Mouse (Mus musculus) stomach, embryonic 15.5 days (tissue): ENCODE data around the gene Zmynd11. TPM values are rescaled to one million over a fixed set of nuclear protein-coding genes. Genes with fewer than 3 reads are reported as not detected.

Source experiments
- ATAC-seq: fragments of 200-750 bp; cut with Nextera tagmentation; 2 replicates; pipeline ENCODE4 v1.8.0; 2017; ENCODE audit warnings: low read depth, moderate number of reproducible peaks, moderate TSS enrichment; ENCODE audit not compliant: insufficient read depth, low FRiP score
- H3K27ac ChIP-seq: fragments of 300-500 bp; sonication (generic); 2 replicates; pipeline ENCODE4 v1.5.1; 2015; ENCODE audit warnings: mild to moderate bottlenecking, inconsistent platforms
- H3K27me3 ChIP-seq: fragments of 300-500 bp; sonication (generic); replicated peaks from 2 replicates; pipeline ENCODE4 v1.6.1; 2015; ENCODE audit warnings: inconsistent platforms
- H3K36me3 ChIP-seq: fragments of 300-500 bp; sonication (generic); 2 replicates; pipeline ENCODE4 v1.6.1; 2015; ENCODE audit warnings: inconsistent platforms
- H3K4me1 ChIP-seq: fragments of 300-500 bp; sonication (generic); 2 replicates; pipeline ENCODE4 v1.6.1; 2015; ENCODE audit warnings: inconsistent platforms
- H3K4me2 ChIP-seq: fragments of 300-500 bp; sonication (generic); 2 replicates; pipeline ENCODE4 v1.6.1; 2015; ENCODE audit warnings: mild to moderate bottlenecking, inconsistent platforms
- H3K4me3 ChIP-seq: fragments of 300-500 bp; sonication (generic); replicated peaks from 2 replicates; pipeline ENCODE4 v1.5.1; 2015; ENCODE audit warnings: inconsistent platforms
- H3K9ac ChIP-seq: fragments of 300-500 bp; sonication (generic); 2 replicates; pipeline ENCODE4 v1.6.1; 2015; ENCODE audit warnings: inconsistent platforms
- H3K9me3 ChIP-seq: fragments of 300-500 bp; sonication (generic); 2 replicates; pipeline ENCODE4 v1.6.1; 2016; ENCODE audit warnings: inconsistent platforms
- WGBS: fragments of 180-500 bp; shearing (Covaris S2); methylation state at CpG from one replicate; pipeline ENCODE4 v1.1.7; 2015; 5-methylcytosine and 5-hydroxymethylcytosine counted together
- polyA plus RNA-seq: library from polyadenylated mRNA; unstranded; fragments of >200 nt; fragmentation: Nextera tagmentation; extraction: Ambion mirVana; gene quantifications from 2 replicates; pipeline ENCODE4 v1.2.1, GENCODE M21; 2015

Zmynd11 gene
- polyA plus RNA-seq, 1 experiment from 2014 or later, result 97.5 TPM

- no peak for ATAC-seq
- H3K36me3 ChIP-seq, result peaks cover 40% of the 10 kb centered on the region
- H3K9me3 ChIP-seq, result no peaks in the 10 kb centered on the region
- no peaks in the 10 kb centered on the region for H3K4me1 ChIP-seq
- H3K4me3 ChIP-seq, result no peak overlapping the region
- H3K27ac ChIP-seq, result no peak overlapping the region
- H3K9ac ChIP-seq, result no peak overlapping the region
- WGBS, result 93% methylated on average over 11 of the region's 11 CpGs
- H3K27me3 ChIP-seq, result no peaks in the 10 kb centered on the region
- no peak overlapping the region for H3K4me2 ChIP-seq
Observed at GRCm38 (mm10) chr13:9684153-9684923, 80.8 kb downstream of the Zmynd11 start.

GRCm38 (mm10) chr13:9683280-9683679 lies 81.8 kb downstream of the Zmynd11 start:
- H3K9me3 ChIP-seq, result no peaks in the 10 kb centered on the region
- no peak overlapping the region for H3K4me3 ChIP-seq
- H3K36me3 ChIP-seq, result peaks cover 34% of the 10 kb centered on the region
- ATAC-seq, result no peak
- no peaks in the 10 kb centered on the region for H3K27me3 ChIP-seq
- WGBS, result 87% methylated on average over 4 of the region's 4 CpGs
- H3K4me2 ChIP-seq, result no peak overlapping the region
- H3K27ac ChIP-seq, result no peak overlapping the region
- no peak overlapping the region for H3K9ac ChIP-seq
- no peaks in the 10 kb centered on the region for H3K4me1 ChIP-seq

GRCm38 (mm10) chr13:9681492-9681891 lies 83.6 kb downstream of the Zmynd11 start:
- Histone ChIP-seq H3K27ac (no peak overlapping the region), H3K9ac (no peak overlapping the region), H3K4me2 (no peak overlapping the region), H3K4me3 (no peak overlapping the region), H3K4me1 (no peaks in the 10 kb centered on the region), H3K27me3 (no peaks in the 10 kb centered on the region), H3K36me3 (peaks cover 20% of the 10 kb centered on the region), H3K9me3 (no peaks in the 10 kb centered on the region)
- ATAC-seq, result no peak
- 92% methylated on average over 3 of the region's 3 CpGs for WGBS

GRCm38 (mm10) chr13:9674126-9674525 lies 91.0 kb downstream of the Zmynd11 start:
- H3K27ac ChIP-seq, result no peak overlapping the region
- no peaks in the 10 kb centered on the region for H3K9me3 ChIP-seq
- H3K36me3 ChIP-seq, result no peaks in the 10 kb centered on the region
- no peak overlapping the region for H3K4me3 ChIP-seq
- no peaks in the 10 kb centered on the region for H3K27me3 ChIP-seq
- H3K4me2 ChIP-seq, result no peak overlapping the region
- no peaks in the 10 kb centered on the region for H3K4me1 ChIP-seq
- no peak for ATAC-seq
- 96% methylated on average over 1 of the region's 1 CpGs for WGBS
- no peak overlapping the region for H3K9ac ChIP-seq

- 87% methylated on average over 5 of the region's 5 CpGs for WGBS
- no peak for ATAC-seq
- no peaks in the 10 kb centered on the region for H3K27me3 ChIP-seq
Observed at GRCm38 (mm10) chr13:9669246-9669645, 95.9 kb downstream of the Zmynd11 start.

GRCm38 (mm10) chr13:9667954-9668496 lies 97.1 kb downstream of the Zmynd11 start:
- Histone ChIP-seq H3K9me3 (no peaks in the 10 kb centered on the region), H3K4me3 (no peak overlapping the region), H3K4me2 (no peak overlapping the region), H3K36me3 (no peaks in the 10 kb centered on the region), H3K9ac (no peak overlapping the region), H3K27ac (no peak overlapping the region), H3K27me3 (no peaks in the 10 kb centered on the region), H3K4me1 (no peaks in the 10 kb centered on the region)
- 76% methylated on average over 7 of the region's 7 CpGs for WGBS
- ATAC-seq, result no peak

More at GRCm38 (mm10) chr13:9669246-9669645, 95.9 kb downstream of the Zmynd11 start:
- H3K36me3 ChIP-seq, result no peaks in the 10 kb centered on the region
- no peaks in the 10 kb centered on the region for H3K4me1 ChIP-seq
- no peak overlapping the region for H3K4me3 ChIP-seq
- H3K27ac ChIP-seq, result no peak overlapping the region
- no peak overlapping the region for H3K9ac ChIP-seq
- no peaks in the 10 kb centered on the region for H3K9me3 ChIP-seq
- H3K4me2 ChIP-seq, result no peak overlapping the region

- 0 out of 2 replicates have a peak, but pooled peaks cover 5% of the 10 kb centered on the region for H3K36me3 ChIP-seq
- no peak overlapping the region for H3K4me2 ChIP-seq
- H3K9ac ChIP-seq, result no peak overlapping the region
- no peak overlapping the region for H3K4me3 ChIP-seq
- no peak for ATAC-seq
- WGBS, result 94% methylated on average over 1 of the region's 1 CpGs
- no peaks in the 10 kb centered on the region for H3K9me3 ChIP-seq
- no peaks in the 10 kb centered on the region for H3K4me1 ChIP-seq
- H3K27me3 ChIP-seq, result no peaks in the 10 kb centered on the region
- no peak overlapping the region for H3K27ac ChIP-seq
Observed at GRCm38 (mm10) chr13:9663593-9663992, 101.5 kb downstream of the Zmynd11 start.

GRCm38 (mm10) chr13:9660711-9661110 lies 104.4 kb downstream of the Zmynd11 start:
- Histone ChIP-seq H3K27me3 (no peaks in the 10 kb centered on the region), H3K9me3 (no peaks in the 10 kb centered on the region), H3K36me3 (0 out of 2 replicates have a peak, but pooled peaks cover 5% of the 10 kb centered on the region), H3K4me3 (no peak overlapping the region), H3K4me1 (no peaks in the 10 kb centered on the region), H3K9ac (no peak overlapping the region), H3K4me2 (no peak overlapping the region), H3K27ac (no peak overlapping the region)
- ATAC-seq, result no peak
- WGBS, result 60% methylated on average over 1 of the region's 1 CpGs

- no peak for ATAC-seq
- Histone ChIP-seq H3K36me3 (0 out of 2 replicates have a peak, but pooled peaks cover 5% of the 10 kb centered on the region), H3K4me1 (no peaks in the 10 kb centered on the region), H3K9ac (no peak overlapping the region), H3K9me3 (no peaks in the 10 kb centered on the region), H3K4me2 (no peak overlapping the region), H3K4me3 (no peak overlapping the region), H3K27me3 (no peaks in the 10 kb centered on the region), H3K27ac (no peak overlapping the region)
- 93% methylated on average over 6 of the region's 6 CpGs for WGBS
Observed at GRCm38 (mm10) chr13:9656613-9657012, 108.5 kb downstream of the Zmynd11 start.

- 81% methylated on average over 3 of the region's 3 CpGs for WGBS
- Histone ChIP-seq H3K27ac (no peak overlapping the region), H3K4me2 (no peak overlapping the region), H3K4me1 (no peaks in the 10 kb centered on the region), H3K36me3 (no peaks in the 10 kb centered on the region), H3K9ac (no peak overlapping the region), H3K4me3 (no peak overlapping the region), H3K27me3 (no peaks in the 10 kb centered on the region), H3K9me3 (no peaks in the 10 kb centered on the region)
- ATAC-seq, result no peak
Observed at GRCm38 (mm10) chr13:9653018-9653417, 112.1 kb downstream of the Zmynd11 start.

GRCm38 (mm10) chr13:9650580-9650979 lies 114.5 kb downstream of the Zmynd11 start:
- Histone ChIP-seq H3K9ac (no peak overlapping the region), H3K4me3 (no peak overlapping the region), H3K27ac (no peak overlapping the region), H3K4me2 (no peak overlapping the region), H3K27me3 (no peaks in the 10 kb centered on the region), H3K36me3 (no peaks in the 10 kb centered on the region), H3K9me3 (no peaks in the 10 kb centered on the region), H3K4me1 (no peaks in the 10 kb centered on the region)
- no peak for ATAC-seq

GRCm38 (mm10) chr13:9649894-9650293 lies 115.2 kb downstream of the Zmynd11 start:
- no peak for ATAC-seq
- Histone ChIP-seq H3K36me3 (no peaks in the 10 kb centered on the region), H3K4me3 (no peak overlapping the region), H3K27ac (no peak overlapping the region), H3K9me3 (no peaks in the 10 kb centered on the region), H3K4me1 (no peaks in the 10 kb centered on the region), H3K9ac (no peak overlapping the region), H3K4me2 (no peak overlapping the region), H3K27me3 (no peaks in the 10 kb centered on the region)
- WGBS, result 87% methylated on average over 1 of the region's 1 CpGs
